Mouse (Mus musculus) megakaryocyte, embryonic 14.5 days (primary cell): Measurements from ENCODE around the gene Kdsr. TPM values are rescaled to one million over a fixed set of nuclear protein-coding genes. Genes with fewer than 3 reads are reported as not detected.
A peak's percentile ranks its signal among the peaks of the same experiment; 100 is the strongest.
"Not testable (repeated sequence)": the region's sequence is repeated elsewhere in the genome, so short reads cannot be mapped to it uniquely, and the experiment has no call there.

Source experiments
- H3K27me3 ChIP-seq: replicated peaks from 2 replicates; pipeline ENCODE3; 2012; ENCODE audit warnings: inconsistent platforms
- H3K36me3 ChIP-seq: replicated peaks from 2 replicates; pipeline ENCODE3; 2012; ENCODE audit warnings: low read length, inconsistent platforms, mixed read lengths
- H3K4me1 ChIP-seq: 2 replicates; pipeline ENCODE4 v1.6.1; 2012; ENCODE audit warnings: inconsistent platforms
- H3K4me3 ChIP-seq: replicated peaks from 2 replicates; pipeline ENCODE3; 2012; ENCODE audit warnings: moderate library complexity, mild to moderate bottlenecking, inconsistent platforms
- H3K9me3 ChIP-seq: 2 replicates; pipeline ENCODE4 v1.6.1; 2012; ENCODE audit warnings: inconsistent platforms
- FLI1 ChIP-seq: IDR thresholded peaks from 2 replicates; pipeline ENCODE4 v1.6.1; 2012; ENCODE audit warnings: low read length, inconsistent platforms, mixed read lengths
- GATA1 ChIP-seq: IDR thresholded peaks from 3 replicates; pipeline ENCODE4 v1.6.1; 2012; ENCODE audit warnings: mixed read lengths, low read length, inconsistent platforms, borderline replicate concordance
- polyA plus RNA-seq: library from polyadenylated mRNA; stranded (reverse); fragments of >175 nt; gene quantifications from 2 replicates; pipeline ENCODE4 v1.2.3, GENCODE M21; 2012; ENCODE audit warnings: low replicate concordance; ENCODE audit not compliant: insufficient read depth

The Kdsr gene
- polyA plus RNA-seq, 1 experiment, result 0.53 TPM

DNA sequence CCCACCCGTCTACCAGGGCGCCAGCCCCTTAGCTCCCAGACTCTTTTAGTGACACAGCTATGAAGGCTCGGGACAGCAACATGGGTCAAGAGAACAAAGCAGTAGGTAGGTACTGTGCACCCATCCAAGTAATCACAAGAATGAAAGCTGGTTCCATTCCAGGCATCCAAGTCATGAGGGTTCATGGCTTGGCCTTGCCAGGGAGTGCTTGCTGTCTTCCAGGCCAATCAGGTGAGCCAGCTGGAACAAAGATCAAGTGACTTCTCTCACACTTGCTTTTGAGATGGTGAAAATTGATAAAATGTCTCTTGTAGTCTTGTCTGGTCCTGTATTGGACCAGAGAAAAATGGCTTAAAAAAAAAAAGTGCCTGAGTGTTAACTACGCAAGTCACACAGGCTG, 18.8 kb downstream of the Kdsr start:
- TF ChIP-seq GATA1, result no peak
- no peak for TF ChIP-seq FLI1
- Histone ChIP-seq H3K9me3 (no peaks in the 10 kb centered on the region), H3K27me3 (no peaks in the 10 kb centered on the region), H3K4me1 (peaks cover 8% of the 10 kb centered on the region), H3K36me3 (peaks cover 90% of the 10 kb centered on the region), H3K4me3 (no peak overlapping the region)

DNA sequence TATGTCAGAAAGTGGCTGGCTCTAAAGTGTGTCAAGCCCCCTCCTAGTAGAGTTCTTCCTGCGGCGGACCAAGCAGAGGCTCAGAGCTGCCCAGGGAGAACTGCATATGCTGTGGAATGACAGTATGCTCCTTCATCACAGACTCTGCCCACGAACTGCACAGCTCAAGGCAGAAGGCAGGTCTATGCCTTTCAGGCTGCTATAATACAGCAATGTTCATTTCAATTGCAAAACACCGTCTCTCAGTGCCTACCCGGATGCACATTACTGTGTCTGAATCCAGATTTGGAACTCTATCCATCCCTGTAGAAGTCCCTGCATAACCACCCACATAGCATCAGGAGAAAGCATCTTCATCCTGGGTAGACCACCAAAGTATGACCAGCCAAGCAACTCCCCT, 19.7 kb downstream of the Kdsr start:
- TF ChIP-seq GATA1 (no peak), FLI1 (no peak)
- H3K9me3 ChIP-seq, result no peaks in the 10 kb centered on the region
- no peak overlapping the region for H3K4me3 ChIP-seq
- no peaks in the 10 kb centered on the region for H3K27me3 ChIP-seq
- peaks cover 89% of the 10 kb centered on the region for H3K36me3 ChIP-seq
- peaks cover 8% of the 10 kb centered on the region for H3K4me1 ChIP-seq

DNA sequence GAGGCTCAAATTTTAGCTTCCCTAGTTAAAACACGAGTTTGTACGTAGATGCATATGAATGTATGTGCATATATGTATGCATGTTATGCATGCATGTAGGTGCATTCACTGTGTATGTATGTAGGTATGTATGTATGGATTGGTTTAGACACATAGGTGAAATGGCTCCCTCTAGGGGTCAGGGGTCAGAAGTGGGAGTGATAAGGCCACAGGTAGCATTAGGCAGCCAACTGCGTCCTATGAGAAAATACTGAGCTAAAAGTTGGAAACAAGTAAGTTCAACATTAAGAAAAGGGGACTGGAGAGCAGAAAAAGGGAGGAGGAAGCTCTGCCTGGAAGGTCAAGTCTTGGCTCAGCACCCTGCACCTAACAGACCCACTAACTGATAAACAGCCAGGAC, 21.4 kb downstream of the Kdsr start:
- H3K4me3 ChIP-seq, result no peak overlapping the region
- H3K4me1 ChIP-seq, result peaks cover 8% of the 10 kb centered on the region
- H3K9me3 ChIP-seq, result no peaks in the 10 kb centered on the region
- H3K36me3 ChIP-seq, result peaks cover 87% of the 10 kb centered on the region
- TF ChIP-seq GATA1 (no peak), FLI1 (no peak)
- no peaks in the 10 kb centered on the region for H3K27me3 ChIP-seq

DNA sequence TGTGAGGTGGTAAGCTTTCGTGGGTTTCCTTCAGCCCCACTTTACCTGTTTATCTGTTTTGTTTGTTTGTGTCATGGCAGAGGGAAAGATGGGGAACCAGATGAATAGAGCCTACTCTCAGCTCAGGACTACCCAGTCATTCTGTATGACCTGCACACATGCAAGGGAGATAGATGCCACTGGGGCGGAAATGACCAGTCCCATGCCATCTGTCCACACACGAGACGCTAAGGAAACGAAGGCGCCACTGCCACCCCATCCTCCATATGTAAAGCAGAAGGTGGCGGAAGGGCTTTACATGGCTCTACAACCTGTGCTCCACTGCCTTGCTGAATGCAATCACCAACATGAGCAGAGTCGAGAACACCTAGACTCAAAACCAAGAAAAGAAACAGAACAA, 23.3 kb downstream of the Kdsr start:
- H3K36me3 ChIP-seq, result peaks cover 73% of the 10 kb centered on the region
- no peak for TF ChIP-seq FLI1
- TF ChIP-seq GATA1, result no peak
- peaks cover 8% of the 10 kb centered on the region for H3K4me1 ChIP-seq
- H3K9me3 ChIP-seq, result no peaks in the 10 kb centered on the region
- H3K4me3 ChIP-seq, result no peak overlapping the region
- H3K27me3 ChIP-seq, result no peaks in the 10 kb centered on the region

DNA sequence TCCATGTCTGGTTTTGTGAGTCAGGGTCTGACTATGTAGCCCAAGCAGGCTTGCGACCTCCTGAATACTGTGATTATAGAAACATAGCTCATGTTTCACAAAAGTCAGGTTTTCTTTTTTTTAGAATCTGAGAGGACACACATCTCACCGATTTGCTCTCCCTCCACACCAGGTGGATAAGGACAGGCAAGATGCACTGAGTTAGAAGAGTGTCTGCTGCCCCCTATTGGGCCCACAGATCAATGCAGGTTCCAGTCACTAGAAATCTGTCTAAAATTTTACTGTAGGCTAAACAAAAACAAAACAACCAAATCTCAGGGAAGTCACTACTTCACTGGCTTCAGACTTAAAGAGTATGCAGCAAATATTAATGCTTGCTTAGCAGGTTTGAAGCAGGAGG, 23.9 kb downstream of the Kdsr start:
- TF ChIP-seq FLI1 (no peak), GATA1 (no peak)
- Histone ChIP-seq H3K27me3 (no peaks in the 10 kb centered on the region), H3K4me3 (no peak overlapping the region), H3K4me1 (peaks cover 8% of the 10 kb centered on the region), H3K9me3 (no peaks in the 10 kb centered on the region), H3K36me3 (peaks cover 66% of the 10 kb centered on the region)

DNA sequence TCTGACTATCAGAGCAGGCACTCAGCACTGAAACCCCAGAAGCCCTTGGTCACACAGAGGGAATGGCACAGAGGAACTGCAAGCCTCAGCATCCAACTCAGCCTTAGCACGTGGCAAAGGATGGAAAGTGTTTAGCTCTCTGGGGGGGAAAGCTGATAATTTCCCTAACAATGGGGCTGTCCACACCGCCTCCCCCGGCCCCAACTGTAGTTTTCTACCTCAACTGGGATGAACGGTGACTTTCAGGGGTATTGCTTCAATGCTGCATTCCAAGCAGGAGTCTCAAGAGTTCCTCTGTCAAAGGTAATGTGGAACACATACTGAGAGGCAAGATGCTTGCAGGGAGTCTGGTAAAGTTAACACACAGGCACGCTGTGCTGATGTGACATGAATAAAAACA, 37.5 kb downstream of the Kdsr start:
- no peak for TF ChIP-seq FLI1
- TF ChIP-seq GATA1, result no peak
- peaks cover 34% of the 10 kb centered on the region for H3K36me3 ChIP-seq
- no peak overlapping the region for H3K4me3 ChIP-seq
- no peaks in the 10 kb centered on the region for H3K27me3 ChIP-seq
- peaks cover 8% of the 10 kb centered on the region; the same call in 1 of the 2 replicates for H3K4me1 ChIP-seq
- H3K9me3 ChIP-seq, result no peaks in the 10 kb centered on the region

DNA sequence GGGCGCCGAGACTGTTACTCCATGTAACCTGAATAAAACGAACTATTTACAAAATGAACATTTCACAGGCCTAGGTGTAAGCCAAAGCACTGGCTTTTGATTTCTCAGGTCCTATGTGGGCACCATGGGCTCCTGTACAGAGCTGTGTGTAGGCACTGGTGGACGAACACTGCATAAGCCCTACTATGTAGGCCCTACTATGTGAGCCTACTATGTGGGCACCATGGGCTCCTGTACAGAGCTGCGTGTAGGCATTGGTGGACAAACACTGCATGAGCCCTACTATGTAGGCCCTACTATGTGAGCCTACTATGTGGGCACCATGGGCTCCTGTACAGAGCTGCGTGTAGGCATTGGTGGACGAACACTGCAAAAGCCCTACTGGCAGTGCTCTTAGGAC, 41.8 kb downstream of the Kdsr start:
- H3K27me3 ChIP-seq, H3K36me3 ChIP-seq, H3K4me3 ChIP-seq, H3K9me3 ChIP-seq: not testable (repeated sequence)
- H3K4me1 ChIP-seq, result peaks cover 25% of the 10 kb centered on the region

DNA sequence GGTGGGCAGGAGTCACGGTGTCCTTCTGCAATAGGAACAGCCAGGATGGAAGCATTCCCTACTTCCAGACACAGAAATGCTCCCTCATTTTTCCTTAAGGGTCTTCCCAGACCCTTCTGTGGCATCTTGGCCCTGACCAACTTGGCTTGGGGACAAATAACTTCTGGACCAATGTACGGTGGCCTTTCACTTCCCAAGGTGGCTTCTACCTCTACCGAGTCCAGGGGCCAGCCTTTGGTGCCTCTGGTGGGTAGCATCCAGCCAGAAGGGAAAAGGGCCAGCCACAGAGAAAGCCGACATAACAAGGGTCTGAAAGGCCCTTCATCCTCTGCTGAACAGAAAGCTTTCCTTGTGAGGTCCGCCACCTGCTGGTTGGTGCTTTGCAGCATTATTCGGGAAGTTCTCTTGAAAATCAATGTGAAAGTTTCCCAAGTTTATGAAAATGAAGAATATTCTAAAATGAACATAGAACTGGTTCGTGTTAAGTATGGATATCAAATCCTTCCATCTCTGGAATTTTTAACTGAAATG, 42.4 kb downstream of the Kdsr start:
- H3K4me1 ChIP-seq, result peaks cover 31% of the 10 kb centered on the region
- H3K9me3 ChIP-seq, result no peaks in the 10 kb centered on the region
- TF ChIP-seq FLI1, result no peak
- TF ChIP-seq GATA1, result no peak
- H3K27me3 ChIP-seq, result no peaks in the 10 kb centered on the region
- no peak overlapping the region for H3K4me3 ChIP-seq
- peaks cover 2% of the 10 kb centered on the region for H3K36me3 ChIP-seq

DNA sequence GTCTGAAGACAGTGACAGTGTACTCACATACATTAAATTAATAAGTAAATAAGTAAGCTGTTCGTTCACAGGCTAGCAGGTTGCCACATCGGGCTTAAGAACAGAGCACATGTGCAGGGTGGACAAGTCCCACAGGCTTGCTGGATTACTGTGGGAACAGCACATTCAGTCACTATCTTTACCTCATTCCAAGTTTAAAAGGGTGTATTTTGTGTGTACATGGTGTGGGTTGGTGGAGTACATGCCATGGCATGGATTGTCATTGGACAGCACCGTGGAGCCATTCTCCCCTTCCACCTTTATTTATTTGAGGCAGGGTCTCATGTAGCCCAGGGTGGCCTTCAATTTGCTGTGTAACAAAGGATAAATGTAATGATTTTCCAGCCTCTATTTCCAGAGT, 43.4 kb downstream of the Kdsr start:
- TF ChIP-seq GATA1 (no peak), FLI1 (no peak)
- no peak overlapping the region for H3K4me3 ChIP-seq
- H3K9me3 ChIP-seq, result no peaks in the 10 kb centered on the region
- no peaks in the 10 kb centered on the region for H3K36me3 ChIP-seq
- peaks cover 41% of the 10 kb centered on the region for H3K4me1 ChIP-seq
- no peaks in the 10 kb centered on the region for H3K27me3 ChIP-seq

DNA sequence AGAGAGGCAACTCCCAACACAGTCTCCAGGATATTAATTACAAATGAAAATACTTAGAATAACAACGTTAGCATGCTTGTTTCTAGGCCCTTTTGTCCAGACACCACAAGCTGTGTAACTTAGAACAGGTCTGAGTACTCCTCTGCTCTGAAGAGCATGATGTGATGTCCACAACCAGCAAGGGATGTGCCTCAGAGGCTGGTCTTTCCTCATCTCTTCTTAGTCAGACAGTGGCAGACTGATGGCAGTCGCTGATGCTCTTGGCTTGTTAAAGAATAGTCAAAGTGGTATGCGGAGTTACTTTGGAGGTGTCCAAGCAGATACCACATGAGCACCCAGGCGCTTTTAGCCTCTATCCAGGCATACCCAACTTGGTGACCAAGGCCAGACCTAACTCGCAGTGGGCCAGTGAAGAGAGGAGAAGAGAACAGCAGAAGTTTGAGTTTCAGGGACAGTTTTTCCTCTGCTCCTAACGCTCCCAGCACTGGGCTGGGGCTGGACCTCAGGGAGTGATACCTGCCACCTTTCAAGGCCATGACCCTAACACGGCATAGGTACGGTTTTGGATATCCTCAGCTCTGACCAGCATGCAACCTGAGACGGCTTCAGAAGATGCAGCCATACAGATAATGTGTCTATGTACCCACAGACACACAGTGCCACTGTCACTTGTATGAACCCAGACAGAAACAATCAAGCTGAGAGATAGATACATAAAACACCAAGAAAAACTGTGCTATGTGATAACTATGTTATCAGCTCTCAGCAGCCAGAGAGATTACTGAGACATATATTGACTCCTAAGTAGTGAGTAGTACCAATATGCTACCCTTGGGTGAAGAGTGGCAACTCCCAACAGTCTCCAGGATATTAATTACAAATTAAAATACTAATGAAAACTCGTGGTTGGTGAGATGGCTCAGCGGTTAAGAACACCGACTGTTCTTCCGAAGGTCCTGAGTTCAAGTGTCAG, 44.1 kb downstream of the Kdsr start:
- Histone ChIP-seq H3K4me1 (peaks cover 44% of the 10 kb centered on the region), H3K9me3 (no peaks in the 10 kb centered on the region), H3K4me3 (peak overlapping the region; percentile 20), H3K36me3 (no peaks in the 10 kb centered on the region), H3K27me3 (no peaks in the 10 kb centered on the region)
- TF ChIP-seq GATA1 (no peak), FLI1 (no peak)

DNA sequence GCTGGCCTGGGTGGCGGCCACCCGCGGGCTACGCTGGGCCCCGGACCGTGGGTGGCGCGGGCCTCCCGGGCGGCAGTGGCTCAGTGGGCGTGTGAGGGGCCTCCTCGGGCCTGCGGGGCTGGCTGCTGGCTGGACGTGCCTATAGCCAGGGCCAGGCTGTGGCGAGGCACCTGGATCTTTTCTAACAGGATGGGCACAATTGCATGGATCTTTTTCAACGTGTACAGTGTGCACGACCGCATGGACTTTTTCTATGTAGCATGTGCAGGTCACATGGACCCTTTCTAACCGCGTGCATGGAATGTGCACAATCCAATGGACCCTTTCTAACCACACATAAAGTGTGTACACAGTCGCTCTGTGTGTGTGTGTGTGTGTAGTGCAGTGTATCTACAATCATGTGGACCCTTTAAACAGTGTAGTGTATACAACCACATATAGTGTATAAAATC, 45.0 kb downstream of the Kdsr start:
- no peaks in the 10 kb centered on the region for H3K9me3 ChIP-seq
- TF ChIP-seq GATA1 (no peak), FLI1 (no peak)
- H3K4me1 ChIP-seq, result peaks cover 48% of the 10 kb centered on the region

More for the DNA sequence above, 45.0 kb downstream of the Kdsr start:
- no peaks in the 10 kb centered on the region for H3K36me3 ChIP-seq
- no peaks in the 10 kb centered on the region for H3K27me3 ChIP-seq
- H3K4me3 ChIP-seq, result peak overlapping the region; percentile 95
